Mouse (Mus musculus) liver, embryonic 16.5 days (tissue): Measurements from ENCODE around the gene Homez. TPM values are rescaled to one million over a fixed set of nuclear protein-coding genes. Genes with fewer than 3 reads are reported as not detected.

Experiments used
- ATAC-seq: fragments of 200-750 bp; cut with Nextera tagmentation; 2 replicates; pipeline ENCODE4 v1.8.0; 2017; ENCODE audit warnings: low read depth, mild to moderate bottlenecking, moderate number of reproducible peaks, moderate library complexity
- H3K27ac ChIP-seq: fragments of 300-500 bp; sonication (generic); 2 replicates; pipeline ENCODE4 v1.5.1; 2014; ENCODE audit warnings: mild to moderate bottlenecking, low read length
- H3K27me3 ChIP-seq: fragments of 300-500 bp; sonication (generic); 2 replicates; pipeline ENCODE4 v1.6.1; 2014; ENCODE audit warnings: low read depth, low read length, mixed read lengths; ENCODE audit not compliant: control insufficient read depth, insufficient read depth
- H3K36me3 ChIP-seq: fragments of 300-500 bp; sonication (generic); 2 replicates; pipeline ENCODE4 v1.6.1; 2014; ENCODE audit warnings: mild to moderate bottlenecking; ENCODE audit not compliant: control insufficient read depth, insufficient read depth
- H3K4me1 ChIP-seq: fragments of 300-500 bp; sonication (generic); 2 replicates; pipeline ENCODE4 v1.6.1; 2014; ENCODE audit warnings: low read depth, low read length, mixed read lengths; ENCODE audit not compliant: control insufficient read depth
- H3K4me2 ChIP-seq: fragments of 300-500 bp; sonication (generic); 2 replicates; pipeline ENCODE4 v1.6.1; 2014; ENCODE audit warnings: low read depth, low read length, mixed read lengths
- H3K4me3 ChIP-seq: fragments of 300-500 bp; sonication (generic); 2 replicates; pipeline ENCODE4 v1.5.1; 2014; ENCODE audit warnings: low read depth, mild to moderate bottlenecking, low read length
- H3K9ac ChIP-seq: fragments of 300-500 bp; sonication (generic); 2 replicates; pipeline ENCODE4 v1.6.1; 2014; ENCODE audit warnings: low read depth, low read length
- H3K9me3 ChIP-seq: fragments of 300-500 bp; sonication (generic); replicated peaks from 2 replicates; pipeline ENCODE4 v1.6.1; 2016; ENCODE audit warnings: low read length; ENCODE audit not compliant: control insufficient read depth
- WGBS: fragments of 180-500 bp; shearing (Covaris S2); extraction: QIAGEN DNeasy Blood & Tissue Kit; methylation state at CpG from one replicate; pipeline ENCODE4 v1.1.7; 2014; ENCODE audit not compliant: insufficient replicate concordance; 5-methylcytosine and 5-hydroxymethylcytosine counted together
- polyA plus RNA-seq: library from polyadenylated mRNA; unstranded; fragments of >200 nt; fragmentation: Nextera tagmentation; extraction: Ambion mirVana; gene quantifications from 2 replicates; pipeline ENCODE4 v1.2.1, GENCODE M21; 2015

The Homez gene
- polyA plus RNA-seq, 1 experiment from 2014 or later, result 2.4 TPM

DNA sequence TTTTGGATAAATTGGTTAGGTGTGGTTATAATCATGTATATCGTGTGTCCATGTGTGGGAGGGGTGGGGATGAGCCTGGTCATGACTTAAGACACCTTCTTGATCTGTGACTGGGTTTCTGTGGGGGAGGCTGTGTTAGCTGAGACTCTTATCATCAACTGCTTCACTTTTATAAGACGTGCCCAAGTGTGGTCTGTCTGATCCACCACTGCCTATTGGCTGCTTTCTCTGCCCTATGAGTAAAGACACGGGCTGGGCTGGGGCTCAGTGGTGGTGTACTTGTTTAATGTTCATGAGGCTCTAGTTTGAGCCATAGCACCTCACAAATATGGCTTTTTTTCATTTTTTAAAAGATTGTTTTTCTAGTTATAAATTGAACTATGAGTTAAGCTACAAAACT lies 55.0 kb downstream of the Homez start:
- Histone ChIP-seq H3K9ac (no peak overlapping the region), H3K27me3 (no peaks in the 10 kb centered on the region), H3K4me3 (no peak overlapping the region), H3K4me2 (no peak overlapping the region), H3K36me3 (no peaks in the 10 kb centered on the region), H3K9me3 (no peaks in the 10 kb centered on the region), H3K27ac (no peak overlapping the region), H3K4me1 (no peaks in the 10 kb centered on the region)
- WGBS, result 21% methylated on average over 3 of the region's 3 CpGs
- ATAC-seq, result no peak

DNA sequence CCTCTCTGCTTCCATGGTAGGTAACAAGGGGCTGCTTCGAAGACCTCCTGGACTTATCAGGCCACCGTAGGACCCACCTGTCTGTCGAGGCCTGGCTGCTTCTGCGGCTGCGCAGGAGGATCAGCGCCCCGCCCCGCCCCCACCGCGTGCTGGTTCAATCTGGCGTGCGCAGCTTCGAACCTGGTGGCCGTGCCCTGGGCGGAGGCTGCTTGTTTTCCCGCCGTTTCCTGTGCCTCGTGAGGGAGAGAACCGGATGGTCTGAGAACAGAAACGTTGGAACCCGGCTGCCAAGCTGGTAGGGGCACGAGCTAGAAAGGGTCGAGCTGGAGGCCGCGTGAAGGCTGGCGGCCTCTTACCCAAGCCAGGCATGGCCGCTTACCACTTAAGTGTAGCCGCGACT lies 56.8 kb downstream of the Homez start, which contains the start of gene Rnf212b:
TSS of gene Rnf212b (plus strand) at position 151 of the 400 bp plus-strand sequence.
- H3K27ac ChIP-seq, result no peak within 1 kb of the TSS
- 78% methylated on average over 29 of the region's 29 CpGs for WGBS
- H3K27me3 ChIP-seq, result no peaks in the 10 kb centered on the region
- no peaks in the 10 kb centered on the region for H3K36me3 ChIP-seq
- no peaks in the 10 kb centered on the region for H3K9me3 ChIP-seq
- no peak within 1 kb of the TSS for H3K4me3 ChIP-seq
- H3K9ac ChIP-seq, result no peak within 1 kb of the TSS
- H3K4me1 ChIP-seq, result no peaks in the 10 kb centered on the region
- no peak within 1 kb of the TSS for H3K4me2 ChIP-seq
- no peak for ATAC-seq

DNA sequence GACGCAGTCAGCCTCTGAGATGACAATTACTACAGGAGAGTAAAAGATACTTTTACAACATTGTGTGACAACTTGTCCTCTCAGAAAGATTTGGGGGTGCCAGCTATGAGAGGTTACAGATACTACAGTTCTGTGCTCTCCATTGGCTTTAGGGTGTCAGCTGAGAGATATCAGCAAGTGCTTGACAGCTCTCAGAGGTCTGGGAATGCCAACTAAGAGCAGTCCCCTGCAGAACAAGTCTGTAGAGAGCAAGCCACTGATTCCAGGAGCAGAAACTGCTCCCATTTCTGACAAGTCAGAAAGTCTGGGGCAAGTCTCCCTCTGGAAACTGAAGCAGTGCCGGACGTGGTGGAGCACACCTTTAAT lies 61.1 kb downstream of the Homez start:
- 39% methylated on average over 3 of the region's 3 CpGs for WGBS
- Histone ChIP-seq H3K36me3 (no peaks in the 10 kb centered on the region), H3K4me2 (no peak overlapping the region), H3K9me3 (no peaks in the 10 kb centered on the region), H3K27ac (no peak overlapping the region), H3K4me3 (no peak overlapping the region), H3K9ac (no peak overlapping the region), H3K27me3 (no peaks in the 10 kb centered on the region), H3K4me1 (no peaks in the 10 kb centered on the region)
- ATAC-seq, result no peak

- H3K4me3 ChIP-seq, result no peak overlapping the region
- H3K27me3 ChIP-seq, result no peaks in the 10 kb centered on the region
- no peak overlapping the region for H3K4me2 ChIP-seq
- H3K4me1 ChIP-seq, result no peaks in the 10 kb centered on the region
- H3K9me3 ChIP-seq, result no peaks in the 10 kb centered on the region
- WGBS, result 24% methylated on average over 4 of the region's 4 CpGs
- ATAC-seq, result no peak
- H3K36me3 ChIP-seq, result no peaks in the 10 kb centered on the region
- no peak overlapping the region for H3K9ac ChIP-seq
- no peak overlapping the region for H3K27ac ChIP-seq
These were observed 61.8 kb downstream of the Homez start for GRCm38 (mm10) chr14:54808718-54809667.

GRCm38 (mm10) chr14:54806124-54806523 lies 64.6 kb downstream of the Homez start:
- no peaks in the 10 kb centered on the region for H3K4me1 ChIP-seq
- no peaks in the 10 kb centered on the region for H3K36me3 ChIP-seq
- no peaks in the 10 kb centered on the region for H3K27me3 ChIP-seq
- no peak overlapping the region for H3K4me3 ChIP-seq
- no peaks in the 10 kb centered on the region for H3K9me3 ChIP-seq
- no peak overlapping the region for H3K4me2 ChIP-seq
- 53% methylated on average over 4 of the region's 4 CpGs for WGBS
- no peak overlapping the region for H3K9ac ChIP-seq
- ATAC-seq, result no peak
- H3K27ac ChIP-seq, result no peak overlapping the region

Other genes with a start within 250 kb of the Homez start
- gene Psmb11, start 249.5 kb downstream of the Homez start, polyA plus RNA-seq, result not detected in 2 replicates
- not detected in 2 replicates for gene Gm17606, start 230.0 kb downstream of the Homez start, polyA plus RNA-seq
- 0.13 and 0.25 TPM in 2 replicates for gene Cdh24, start 229.6 kb downstream of the Homez start, polyA plus RNA-seq
- 40.2 and 42.6 TPM in 2 replicates for gene 1700123O20Rik, start 184.7 kb downstream of the Homez start, polyA plus RNA-seq
- 43.5 and 45.1 TPM in 2 replicates for gene Acin1, start 184.0 kb downstream of the Homez start, polyA plus RNA-seq
- 0.05 and 0.06 TPM in 2 replicates for gene Gm29776, start 172.1 kb downstream of the Homez start, polyA plus RNA-seq
- gene Cebpe, start 158.8 kb downstream of the Homez start, polyA plus RNA-seq, result 10.4 and 11.7 TPM in 2 replicates
- 3.0 and 4.9 TPM in 2 replicates for gene Slc7a8, start 89.0 kb downstream of the Homez start, polyA plus RNA-seq
- gene Rnf212b, start 56.8 kb downstream of the Homez start, polyA plus RNA-seq, result not detected in 2 replicates
- 0.51 and 0.55 TPM in 2 replicates for gene Ppp1r3e, start 6.6 kb upstream of the Homez start, polyA plus RNA-seq
- gene Bcl2l2, start 12.4 kb upstream of the Homez start, polyA plus RNA-seq, result 0.42 and 0.69 TPM in 2 replicates
- gene Gm20521, start 12.5 kb upstream of the Homez start, polyA plus RNA-seq, result 0.11 TPM in 1 of 2 replicates, not detected in the other
- gene Pabpn1, start 21.5 kb upstream of the Homez start, polyA plus RNA-seq, result 30.1 and 32.0 TPM in 2 replicates
- 1.3 and 1.5 TPM in 2 replicates for gene Slc22a17, start 42.2 kb upstream of the Homez start, polyA plus RNA-seq
- 0.26 and 0.42 TPM in 2 replicates for gene Efs, start 55.2 kb upstream of the Homez start, polyA plus RNA-seq
- not detected in 2 replicates for gene Il25, start 61.7 kb upstream of the Homez start, polyA plus RNA-seq
- gene Cmtm5, start 65.3 kb upstream of the Homez start, polyA plus RNA-seq, result 0.20 TPM in 1 of 2 replicates, not detected in the other
- 0.51 and 0.54 TPM in 2 replicates for gene Myh6, start 96.0 kb upstream of the Homez start, polyA plus RNA-seq
- gene Gm17428, start 106.0 kb upstream of the Homez start, polyA plus RNA-seq, result not detected in 2 replicates
- 1.8 and 3.1 TPM in 2 replicates for gene Myh7, start 123.7 kb upstream of the Homez start, polyA plus RNA-seq
- gene Ngdn, start 144.5 kb upstream of the Homez start, polyA plus RNA-seq, result 28.8 and 32.0 TPM in 2 replicates
- 0.84 and 1.1 TPM in 2 replicates for gene Zfhx2, start 221.4 kb upstream of the Homez start, polyA plus RNA-seq
- 5.1 and 5.3 TPM in 2 replicates for gene Thtpa, start 223.8 kb upstream of the Homez start, polyA plus RNA-seq
- 16.9 and 19.8 TPM in 2 replicates for gene Ap1g2, start 235.6 kb upstream of the Homez start, polyA plus RNA-seq
- not detected in 2 replicates for gene Jph4, start 246.0 kb upstream of the Homez start, polyA plus RNA-seq